Mouse (Mus musculus): Measurements from ENCODE around the gene Metrnl.
A peak's percentile ranks its signal among the peaks of the same experiment; 100 is the strongest.

Metrnl gene

DNA sequence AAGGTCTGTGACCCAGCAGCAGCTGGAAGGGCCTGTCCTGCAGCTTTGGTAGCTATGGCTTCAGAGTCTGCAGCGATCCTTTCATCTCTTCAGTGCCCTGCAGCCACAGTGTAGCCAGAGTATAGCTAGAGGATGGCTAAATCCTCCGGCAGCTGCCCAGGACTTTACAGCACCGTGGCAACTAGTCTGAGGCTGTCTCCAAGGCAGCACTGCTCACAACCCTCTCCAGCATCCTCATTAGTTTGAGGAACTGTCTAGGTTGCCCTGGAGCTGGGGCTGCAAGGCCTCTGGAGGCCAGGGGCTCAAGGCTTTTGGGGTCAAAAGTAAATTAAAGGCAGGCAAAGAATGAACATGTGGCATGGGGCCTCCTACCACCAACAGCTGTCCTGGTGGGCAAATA lies 37.3 kb downstream of the Metrnl start:
- no peak for DNase-seq (ENCODE audit: low spot score)

DNA sequence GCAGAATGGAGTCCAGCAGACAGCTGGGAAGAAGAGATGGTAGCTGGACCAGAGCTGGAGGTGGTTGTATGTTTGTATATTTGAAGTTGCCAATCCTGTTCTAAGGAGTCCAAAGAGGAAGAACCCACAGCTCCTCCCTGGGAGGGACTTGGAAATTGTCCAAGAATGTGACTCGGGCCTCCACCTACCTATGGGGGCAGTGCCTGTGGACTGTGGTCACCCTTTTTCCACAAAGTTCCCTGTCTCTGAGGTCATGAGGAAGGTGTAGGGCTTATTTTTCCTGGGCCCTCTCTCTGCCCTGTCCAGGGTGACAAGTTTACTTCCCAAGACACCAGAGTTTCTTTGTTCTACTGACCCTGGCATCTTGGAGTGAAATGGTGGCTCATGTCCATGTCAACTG lies 39.6 kb downstream of the Metrnl start:
- peak; percentile 53 for DNase-seq (ENCODE audit: low spot score)

DNA sequence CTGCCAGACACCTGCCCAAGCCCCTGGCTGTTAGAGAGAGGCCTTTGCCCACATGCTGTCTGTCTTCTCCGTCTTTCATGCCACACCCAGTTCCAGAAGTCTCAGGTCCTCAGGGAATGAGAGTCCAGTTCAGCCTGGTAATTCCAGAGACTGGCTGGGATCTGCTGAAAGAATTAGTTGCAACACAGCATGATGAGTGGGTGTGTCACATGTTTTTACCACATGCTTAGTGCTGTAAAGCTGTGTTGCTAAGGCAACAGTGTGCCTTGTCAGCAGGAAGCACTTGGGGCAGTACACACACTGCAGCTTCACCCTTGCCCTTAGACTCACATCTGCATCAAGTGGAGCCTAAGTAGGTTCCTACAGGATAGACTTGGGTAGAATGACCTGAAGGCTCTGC lies 40.1 kb downstream of the Metrnl start:
- peak; percentile 81 for DNase-seq (ENCODE audit: low spot score)

DNA sequence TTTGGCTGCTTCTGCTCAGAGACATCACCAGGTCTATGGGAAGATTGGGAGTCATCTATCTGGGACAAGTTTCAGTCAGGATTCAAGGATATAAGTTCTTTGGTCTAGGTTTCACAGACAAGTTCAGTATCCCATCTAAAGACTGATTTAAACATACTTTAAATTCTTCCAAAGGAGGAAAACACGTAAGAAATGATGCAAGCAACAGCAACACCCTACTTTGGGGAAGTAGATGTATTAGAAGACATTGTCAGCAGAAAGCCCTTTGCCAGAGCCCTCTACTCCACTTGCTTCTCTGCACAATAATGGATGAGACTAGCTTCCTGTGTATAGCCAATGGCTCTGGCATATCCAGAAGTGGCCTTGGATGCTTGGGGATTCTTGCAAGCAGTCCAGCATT lies 41.8 kb downstream of the Metrnl start:
- DNase-seq (ENCODE audit: low spot score) = no peak

DNA sequence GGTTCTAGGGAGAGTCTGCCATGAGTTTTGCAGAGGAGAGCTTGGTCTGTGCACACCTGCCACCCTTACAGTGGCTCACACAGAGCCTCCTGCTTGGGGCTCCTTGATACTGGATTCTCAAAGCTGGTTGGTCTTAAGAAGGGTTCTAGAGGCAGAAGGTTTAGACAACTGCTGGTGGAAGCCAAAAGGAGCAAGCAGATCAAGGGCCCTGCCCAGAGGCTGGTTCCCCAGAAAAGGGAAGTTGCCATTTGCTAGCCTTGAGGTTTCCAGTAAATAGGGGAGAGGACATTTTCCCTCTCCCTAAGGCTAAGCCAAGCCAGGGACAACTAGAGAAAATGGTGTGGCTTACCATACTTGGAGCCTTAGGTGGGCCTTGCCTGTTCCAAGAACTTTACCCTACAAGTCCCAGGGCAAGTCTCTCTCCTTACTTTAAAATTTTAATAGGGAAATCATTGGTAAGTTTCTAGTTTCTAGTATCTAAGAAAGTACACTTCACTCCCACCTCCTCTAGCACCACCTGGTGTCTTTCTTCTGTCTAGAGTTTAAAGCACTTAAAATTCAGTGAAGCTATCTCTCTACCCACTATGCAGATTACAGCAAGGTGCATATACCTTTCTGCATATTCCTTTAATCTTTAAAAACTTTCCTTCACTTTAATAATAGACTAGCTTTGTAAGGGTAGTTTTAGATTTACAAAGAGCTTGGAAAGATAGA lies 42.7 kb downstream of the Metrnl start:
- peak; percentile 26 for DNase-seq (ENCODE audit: low spot score)

DNA sequence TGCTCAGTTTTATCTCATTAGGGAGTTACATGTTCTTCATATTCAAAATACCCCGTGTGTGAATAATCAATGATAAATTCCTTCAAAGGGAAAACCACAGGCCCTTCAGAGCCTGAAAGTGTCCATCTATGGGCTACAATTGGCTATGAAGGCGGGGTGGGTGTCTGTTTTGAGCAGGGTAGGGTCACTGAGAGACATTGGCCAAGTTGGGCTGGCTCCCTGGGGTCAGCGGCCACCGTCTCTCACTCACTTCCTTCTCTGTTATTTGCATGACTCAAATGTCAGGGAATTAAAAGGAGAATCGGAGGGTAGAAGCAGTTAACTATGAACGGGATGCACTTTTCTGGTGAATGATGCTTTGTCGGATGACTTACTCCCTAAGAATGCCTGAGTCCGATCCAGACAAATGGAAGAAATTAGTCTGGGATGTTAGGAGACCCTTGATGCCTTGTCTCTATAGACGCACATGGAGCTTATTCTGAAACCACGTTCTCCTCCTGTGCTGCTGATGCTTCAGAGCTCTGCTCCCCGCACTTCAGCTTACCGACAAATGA lies 45.7 kb downstream of the Metrnl start:
- DNase-seq (ENCODE audit: low spot score) = no peak

DNA sequence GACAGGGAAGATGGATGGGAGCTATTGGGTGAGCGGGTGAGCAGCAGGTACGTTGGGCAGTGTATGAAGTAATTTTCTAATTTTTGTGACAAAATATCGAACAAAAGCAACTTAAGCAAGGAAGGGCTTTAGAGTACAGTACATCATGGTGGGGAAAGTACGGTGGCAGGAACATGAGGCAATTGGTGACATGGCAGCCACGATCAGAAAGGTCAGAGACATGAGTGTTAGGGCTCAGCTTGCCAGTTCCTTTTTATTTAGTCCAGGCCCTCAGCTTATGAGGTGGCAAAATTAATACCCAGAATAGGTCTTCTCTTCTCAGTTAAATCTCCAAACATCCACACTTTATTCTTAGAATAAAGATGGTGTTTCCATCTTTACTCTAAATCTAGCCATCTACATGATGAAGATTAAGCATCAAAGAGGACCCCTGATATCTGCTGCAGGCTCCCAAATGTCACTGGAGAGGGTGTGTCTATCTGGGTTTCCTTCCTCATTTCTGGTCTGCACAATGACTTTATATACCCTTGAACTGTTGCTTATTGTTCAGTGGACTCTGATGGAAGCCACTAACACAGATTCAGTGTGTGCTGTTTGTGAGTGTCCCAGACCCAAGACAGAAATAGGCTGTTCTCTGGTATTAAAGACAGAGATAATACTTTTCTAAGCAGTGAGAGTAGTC lies 46.8 kb downstream of the Metrnl start:
- no peak for DNase-seq (ENCODE audit: low spot score)
